Mouse (Mus musculus) erythroid progenitor cell, adult 5-6 weeks (primary cell): ENCODE measurements at regions not wholly inside any gene's neighbourhood (a gene's known extent, or its start where the extent isn't known, plus 50 kb on each side); places are given as distances from the start of the nearest gene placed in this dataset.
A peak's percentile ranks its signal among the peaks of the same experiment; 100 is the strongest.
"Not testable (repeated sequence)": the region's sequence is repeated elsewhere in the genome, so short reads cannot be mapped to it uniquely, and the experiment has no call there.

ENCODE experiments used
- ATAC-seq: replicated peaks from 2 replicates; pipeline ENCODE4 v1.8.0; 2016; ENCODE audit warnings: moderate number of reproducible peaks, mild to moderate bottlenecking, moderate TSS enrichment, inconsistent platforms; ENCODE audit not compliant: poor library complexity, low FRiP score, severe bottlenecking

GRCm38 (mm10) chr15:8780371-8780866, 69.9 kb upstream of the Slc1a3 start:
- ATAC-seq = no peak

GRCm38 (mm10) chr15:8767624-8768571, 57.3 kb upstream of the Slc1a3 start:
- no peak for ATAC-seq

- ATAC-seq = not testable (repeated sequence)
Observed at GRCm38 (mm10) chr15:8766208-8766607, 55.6 kb upstream of the Slc1a3 start.

- ATAC-seq = peak; percentile 76
Observed at GRCm38 (mm10) chr15:8761741-8762271, 51.2 kb upstream of the Slc1a3 start.

- peak; percentile 92 for ATAC-seq
Observed at GRCm38 (mm10) chr15:8761132-8761531, 50.6 kb upstream of the Slc1a3 start.
